ENCODE assay signal across 21 mouse cellular contexts in the genomic region with DNA sequence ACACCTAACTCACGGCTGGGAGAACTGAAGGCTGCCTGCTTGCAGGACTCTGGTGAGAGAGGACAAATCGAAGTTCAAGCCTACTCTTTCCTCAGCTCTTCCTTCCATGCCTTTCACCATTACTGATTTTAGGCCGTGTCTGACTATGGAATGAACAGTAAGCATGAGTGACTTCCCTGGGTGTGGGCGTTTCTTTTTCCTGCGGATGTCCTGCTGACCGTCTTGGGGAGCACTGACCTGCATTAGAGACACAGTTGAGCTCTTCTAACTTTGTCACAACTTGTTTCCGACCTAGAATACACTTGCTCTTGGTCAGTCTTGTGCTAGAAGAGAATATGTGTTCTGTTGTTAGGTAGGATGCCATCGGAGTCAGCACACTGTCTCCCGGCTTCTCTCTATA. TPM values are rescaled to one million over a fixed set of nuclear protein-coding genes. Genes with fewer than 3 reads are reported as not detected.
DNase-seq lines count a peak whose midpoint lies in the region; ATAC-seq and TF ChIP-seq lines count a peak whose summit lies in the region.
"Had no signal": no experiment of that assay in that cellular context is flagged by ENCODE, and none has a peak within 500 bp of the region (broad histone marks: within the 10 kb centered on the region; RNA-seq: fewer than 3 reads in every experiment).

No protein-coding gene starts in this region.

- no peaks in the 10 kb centered on the region for H3K27me3 ChIP-seq in heart, postnatal 0 days (ENCODE audit: control insufficient read depth, insufficient read depth, low read length)
- no peaks in the 10 kb centered on the region for H3K27me3 ChIP-seq in embryonic facial prominence, embryonic 13.5 days
- H3K27me3 ChIP-seq: intestine, embryonic 15.5 days; liver, embryonic 13.5 days; midbrain, embryonic 15.5 days; neural tube, embryonic 12.5 days had no signal

- H3K36me3 ChIP-seq in heart, postnatal 0 days (replicated peaks; ENCODE audit: control insufficient read depth, insufficient read depth, low read length): peaks cover 13% of the 10 kb centered on the region
- peaks cover 9% of the 10 kb centered on the region for H3K36me3 ChIP-seq in embryonic facial prominence, embryonic 13.5 days
- H3K36me3 ChIP-seq: intestine, embryonic 15.5 days; liver, embryonic 13.5 days had no signal

- no peak overlapping the region for H3K9ac ChIP-seq in heart, postnatal 0 days (replicated peaks; ENCODE audit: low read depth, low read length)
- H3K9ac ChIP-seq in embryonic facial prominence, embryonic 13.5 days: no peak overlapping the region
- H3K9ac ChIP-seq: intestine, embryonic 15.5 days; liver, embryonic 13.5 days; midbrain, embryonic 15.5 days; neural tube, embryonic 12.5 days had no signal

- DNase-seq in gastrocnemius, adult 2 months: no peak
- DNase-seq in gastrocnemius, postnatal 10 days: no peak
- DNase-seq in heart, postnatal 0 days (ENCODE audit: low spot score): no peak
- DNase-seq in heart, postnatal 10 days: no peak
- DNase-seq in left cerebral cortex, adult 2 months (ENCODE audit: extremely low spot score in 1 of 2, low spot score in 2 of 2): no peak
- no peak for DNase-seq in left cerebral cortex, adult 11 months (ENCODE audit: low spot score)
- DNase-seq: adrenal gland, postnatal 10 days; cerebellum, adult 9-10 months; gastrocnemius, postnatal 25 days; liver, embryonic 13.5 days; lung, adult 2 months; thymus, postnatal 25 days had no signal

- ATAC-seq in heart, postnatal 0 days (ENCODE audit: insufficient read depth, low read depth): no peak
- no peak for ATAC-seq in embryonic facial prominence, embryonic 13.5 days (ENCODE audit: insufficient number of reproducible peaks, insufficient read depth, low FRiP score, low TSS enrichment, low read depth)
- ATAC-seq: forebrain, embryonic 16.5 days; hindbrain, embryonic 16.5 days; intestine, embryonic 15.5 days; midbrain, embryonic 15.5 days had no signal

- peak overlapping the region; percentile 22; the same call in 1 of the 2 replicates for H3K4me3 ChIP-seq in gastrocnemius, adult 2 months
- no peak overlapping the region for H3K4me3 ChIP-seq in heart, postnatal 0 days (ENCODE audit: low read depth, low read length)
- no peak overlapping the region for H3K4me3 ChIP-seq in left cerebral cortex, adult 2 months
- H3K4me3 ChIP-seq in embryonic facial prominence, embryonic 13.5 days: no peak overlapping the region
- H3K4me3 ChIP-seq: forebrain, embryonic 10.5 days; hindbrain, embryonic 10.5 days; intestine, embryonic 15.5 days; liver, embryonic 13.5 days; midbrain, embryonic 15.5 days; neural tube, embryonic 12.5 days had no signal

- no peak overlapping the region for H3K4me2 ChIP-seq in heart, postnatal 0 days (ENCODE audit: low read depth, low read length)
- no peak overlapping the region for H3K4me2 ChIP-seq in embryonic facial prominence, embryonic 13.5 days
- H3K4me2 ChIP-seq: intestine, embryonic 15.5 days; liver, embryonic 13.5 days; midbrain, embryonic 15.5 days; neural tube, embryonic 12.5 days had no signal

- 71% methylated on average over 9 of the region's 9 CpGs for WGBS in heart, postnatal 0 days
- 87% methylated on average over 9 of the region's 9 CpGs for WGBS in embryonic facial prominence, embryonic 13.5 days

- no peak for TF ChIP-seq EP300 in heart, postnatal 0 days (IDR thresholded peaks at IDR 0.05; ENCODE audit: low read depth)

- TF ChIP-seq CTCF in gastrocnemius, adult 2 months (IDR thresholded peaks at IDR 0.05): no peak
- TF ChIP-seq CTCF in heart, postnatal 0 days (IDR thresholded peaks at IDR 0.05; ENCODE audit: low read depth): no peak
- no peak for TF ChIP-seq CTCF in left cerebral cortex, adult 2 months (IDR thresholded peaks at IDR 0.05)

- peak overlapping the region; percentile 65 for H3K27ac ChIP-seq in gastrocnemius, adult 2 months
- H3K27ac ChIP-seq in heart, postnatal 0 days (ENCODE audit: low read depth): peak overlapping the region; percentile 74
- peak overlapping the region; percentile 72 for H3K27ac ChIP-seq in left cerebral cortex, adult 2 months
- H3K27ac ChIP-seq in embryonic facial prominence, embryonic 13.5 days: 0 out of 2 replicates have a peak overlapping the region, but pooled peaks have one; percentile 22
- H3K27ac ChIP-seq: forebrain, embryonic 10.5 days; hindbrain, embryonic 10.5 days; intestine, embryonic 15.5 days; liver, embryonic 13.5 days; macrophage; midbrain, embryonic 15.5 days; neural tube, embryonic 12.5 days had no signal

- intact Hi-C loops in gastrocnemius, adult 2 months (cut with DNase I): no loop called here
- intact Hi-C loops in heart, postnatal 10 days (cut with DNase I): loop anchor here (5.0 kb wide), 1 partner anchor 33 kb away; no protein-coding TSS in a partner anchor
- intact Hi-C loops in left cerebral cortex, adult 2 months (cut with DNase I): no loop called here

- no peaks in the 10 kb centered on the region for H3K9me3 ChIP-seq in heart, postnatal 0 days (replicated peaks; ENCODE audit: control insufficient read depth, low read length)
- no peaks in the 10 kb centered on the region for H3K9me3 ChIP-seq in embryonic facial prominence, embryonic 13.5 days
- H3K9me3 ChIP-seq: forebrain, embryonic 10.5 days; hindbrain, embryonic 10.5 days; intestine, embryonic 15.5 days; liver, embryonic 13.5 days; midbrain, embryonic 15.5 days; neural tube, embryonic 12.5 days had no signal

- H3K4me1 ChIP-seq in heart, postnatal 0 days (ENCODE audit: control insufficient read depth, insufficient read depth): no peaks in the 10 kb centered on the region; the same call in 1 of the 2 replicates
- H3K4me1 ChIP-seq in embryonic facial prominence, embryonic 13.5 days: peaks cover 3% of the 10 kb centered on the region; the same call in 1 of the 2 replicates
- H3K4me1 ChIP-seq: intestine, embryonic 15.5 days; liver, embryonic 13.5 days; midbrain, embryonic 15.5 days; neural tube, embryonic 12.5 days had no signal

RNA-seq across cellular contexts. Expression of a gene that starts 50.3 kb away (rescaled TPM):
- 100 to 1,000 TPM; 147 to 160 TPM for total RNA-seq in gastrocnemius, adult 2 months (2021)
- 10 to 100 TPM; 73.3 to 74.1 TPM for total RNA-seq in gastrocnemius, postnatal 10 days (2021)
- 29.4 and 37.8 TPM in 2 replicates for total RNA-seq in heart, postnatal 0 days (2014; rRNA removed; ENCODE audit: low replicate concordance)
- 5.9 and 6.7 TPM in 2 replicates for polyA plus RNA-seq in heart, postnatal 0 days (2015; fragmentation: Nextera tagmentation; extraction: Ambion mirVana)
- total RNA-seq in heart, postnatal 10 days (2021): 10 to 100 TPM; 70.5 to 78.3 TPM
- total RNA-seq in left cerebral cortex, adult 2 months (2021): 100 to 1,000 TPM; 242 to 253 TPM
- 5.6 and 6.0 TPM in 2 replicates for polyA plus RNA-seq in embryonic facial prominence, embryonic 13.5 days (2015; fragmentation: Nextera tagmentation; extraction: Ambion mirVana)

Comparison
In these comparisons a context has a peak if more than half of its experiments do, and no peak if none do; other contexts are left out.
1. H3K27ac ChIP-seq: peak in every context shown above with its lines; median percentile 74 in heart, postnatal 0 days; 72 in left cerebral cortex, adult 2 months; 65 in gastrocnemius, adult 2 months; 22 in embryonic facial prominence, embryonic 13.5 days.